Mouse (Mus musculus): ENCODE results near the gene Unc93a2.
"Not testable (repeated sequence)": the region's sequence is repeated elsewhere in the genome, so short reads cannot be mapped to it uniquely, and the experiment has no call there.

DNA sequence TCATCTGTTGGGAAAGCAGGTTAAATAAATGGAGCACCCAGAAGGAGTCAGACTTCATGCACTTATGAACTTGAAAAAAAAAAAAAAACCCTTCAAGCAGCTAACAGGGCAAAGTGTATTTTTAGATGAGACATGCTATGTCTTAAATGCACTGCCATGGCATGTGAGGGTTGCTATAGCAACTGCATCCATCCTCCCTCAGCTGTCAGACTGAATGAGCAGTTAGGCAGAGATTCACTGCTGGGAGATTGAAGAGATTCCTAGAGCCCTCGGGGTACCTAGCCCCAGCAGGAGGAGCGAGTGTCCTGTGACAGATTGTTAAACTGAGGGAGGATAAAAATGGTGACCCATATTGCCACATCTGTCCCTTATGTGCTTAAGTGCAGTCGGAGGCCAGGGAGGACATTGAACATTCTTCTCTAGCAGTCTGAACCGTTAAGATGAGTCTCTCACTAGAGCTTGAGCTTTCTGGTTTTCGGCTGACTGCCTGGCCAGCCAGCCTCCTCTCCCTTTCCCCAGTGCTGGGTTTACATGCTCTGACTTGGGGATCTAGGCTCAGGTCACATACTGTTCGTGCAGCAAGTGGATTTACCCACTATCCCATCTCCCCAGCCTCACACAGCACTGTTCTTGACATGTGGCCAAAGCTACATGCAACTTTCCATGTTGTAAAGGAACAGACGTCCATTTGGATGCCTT lies 18.4 kb downstream of the Unc93a2 start:
- TF ChIP-seq CTCF (IDR thresholded peaks at IDR 0.05; ENCODE audit: control insufficient read depth, insufficient read depth, insufficient read length); USF1 (IDR thresholded peaks at IDR 0.05; ENCODE audit: low read depth); MAX (IDR thresholded peaks at IDR 0.05): not testable (repeated sequence)

Data from C2C12 (cell line).